Mouse (Mus musculus) liver, embryonic 16.5 days (tissue): ENCODE results near the gene Rab11fip3. TPM values are rescaled to one million over a fixed set of nuclear protein-coding genes. Genes with fewer than 3 reads are reported as not detected.

Source experiments
- ATAC-seq: fragments of 200-750 bp; cut with Nextera tagmentation; 2 replicates; pipeline ENCODE4 v1.8.0; 2017; ENCODE audit warnings: low read depth, mild to moderate bottlenecking, moderate number of reproducible peaks, moderate library complexity
- H3K27ac ChIP-seq: fragments of 300-500 bp; sonication (generic); 2 replicates; pipeline ENCODE4 v1.5.1; 2014; ENCODE audit warnings: mild to moderate bottlenecking, low read length
- H3K27me3 ChIP-seq: fragments of 300-500 bp; sonication (generic); 2 replicates; pipeline ENCODE4 v1.6.1; 2014; ENCODE audit warnings: low read depth, low read length, mixed read lengths; ENCODE audit not compliant: control insufficient read depth, insufficient read depth
- H3K36me3 ChIP-seq: fragments of 300-500 bp; sonication (generic); 2 replicates; pipeline ENCODE4 v1.6.1; 2014; ENCODE audit warnings: mild to moderate bottlenecking; ENCODE audit not compliant: control insufficient read depth, insufficient read depth
- H3K4me1 ChIP-seq: fragments of 300-500 bp; sonication (generic); 2 replicates; pipeline ENCODE4 v1.6.1; 2014; ENCODE audit warnings: low read depth, low read length, mixed read lengths; ENCODE audit not compliant: control insufficient read depth
- H3K4me2 ChIP-seq: fragments of 300-500 bp; sonication (generic); 2 replicates; pipeline ENCODE4 v1.6.1; 2014; ENCODE audit warnings: low read depth, low read length, mixed read lengths
- H3K4me3 ChIP-seq: fragments of 300-500 bp; sonication (generic); 2 replicates; pipeline ENCODE4 v1.5.1; 2014; ENCODE audit warnings: low read depth, mild to moderate bottlenecking, low read length
- H3K9ac ChIP-seq: fragments of 300-500 bp; sonication (generic); 2 replicates; pipeline ENCODE4 v1.6.1; 2014; ENCODE audit warnings: low read depth, low read length
- H3K9me3 ChIP-seq: fragments of 300-500 bp; sonication (generic); replicated peaks from 2 replicates; pipeline ENCODE4 v1.6.1; 2016; ENCODE audit warnings: low read length; ENCODE audit not compliant: control insufficient read depth
- WGBS: fragments of 180-500 bp; shearing (Covaris S2); extraction: QIAGEN DNeasy Blood & Tissue Kit; methylation state at CpG from one replicate; pipeline ENCODE4 v1.1.7; 2014; ENCODE audit not compliant: insufficient replicate concordance; 5-methylcytosine and 5-hydroxymethylcytosine counted together
- polyA plus RNA-seq: library from polyadenylated mRNA; unstranded; fragments of >200 nt; fragmentation: Nextera tagmentation; extraction: Ambion mirVana; gene quantifications from 2 replicates; pipeline ENCODE4 v1.2.1, GENCODE M21; 2015

Rab11fip3 gene
- polyA plus RNA-seq, 1 experiment from 2014 or later = 1.7 TPM

- 3% methylated on average over 58 of the region's 58 CpGs for WGBS
- Histone ChIP-seq H3K9ac (peak within 1 kb of the TSS; percentile 24; the same call in 1 of the 2 replicates), H3K27ac (no peak within 1 kb of the TSS), H3K4me3 (peak within 1 kb of the TSS; percentile 52), H3K36me3 (no peaks in the 10 kb centered on the region), H3K4me1 (peaks cover 33% of the 10 kb centered on the region), H3K4me2 (peak within 1 kb of the TSS; percentile 74), H3K9me3 (no peaks in the 10 kb centered on the region), H3K27me3 (peaks cover 42% of the 10 kb centered on the region)
- no peak for ATAC-seq
These were observed 117.3 kb downstream of the Rab11fip3 start, which contains the start of gene A930017K11Rik for GRCm38 (mm10) chr17:25951803-25952623. TSS of gene A930017K11Rik (minus strand) at chr17:25952565.

DNA sequence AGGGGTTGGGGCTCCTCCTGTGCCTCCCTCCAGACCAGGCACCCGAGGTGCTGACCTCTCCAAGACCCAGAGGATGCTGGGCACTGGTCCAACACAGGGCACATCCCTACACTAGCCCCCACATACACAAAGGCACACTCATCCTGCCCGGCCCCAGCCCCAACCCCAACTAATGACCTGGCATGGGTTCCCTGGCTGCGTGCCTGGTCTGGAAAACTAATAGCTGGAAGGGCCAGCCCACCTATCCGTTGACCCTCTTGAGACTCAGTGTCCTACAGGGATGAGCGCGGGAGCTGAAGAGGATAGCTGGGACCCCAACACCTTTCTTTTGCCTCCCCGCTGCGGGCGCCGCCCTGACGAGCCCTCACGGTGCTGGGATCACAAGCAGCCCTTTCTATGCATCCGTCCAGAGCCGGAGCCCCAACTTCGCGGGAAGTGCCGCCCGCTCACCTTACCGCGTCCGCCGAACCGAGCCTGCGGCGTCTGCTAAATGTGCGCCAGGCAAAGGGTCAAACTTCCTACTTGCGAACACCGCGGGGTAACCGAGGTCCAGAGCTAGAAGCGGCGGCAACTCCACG is 118.0 kb downstream of the Rab11fip3 start:
- peaks cover 40% of the 10 kb centered on the region for H3K4me1 ChIP-seq
- H3K9ac ChIP-seq = 0 out of 2 replicates have a peak overlapping the region, but pooled peaks have one; percentile 8
- H3K36me3 ChIP-seq = no peaks in the 10 kb centered on the region
- H3K9me3 ChIP-seq = no peaks in the 10 kb centered on the region
- peak overlapping the region; percentile 74 for H3K4me2 ChIP-seq
- WGBS = under 1% methylated on average over 33 of the region's 33 CpGs
- ATAC-seq = no peak
- peaks cover 42% of the 10 kb centered on the region for H3K27me3 ChIP-seq
- H3K27ac ChIP-seq = no peak overlapping the region
- H3K4me3 ChIP-seq = peak overlapping the region; percentile 52

GRCm38 (mm10) chr17:25950706-25951105 is 118.6 kb downstream of the Rab11fip3 start:
- no peak; the same call in 1 of the 2 replicates for ATAC-seq
- H3K27me3 ChIP-seq = peaks cover 42% of the 10 kb centered on the region
- no peaks in the 10 kb centered on the region for H3K9me3 ChIP-seq
- 0% methylated on average over 2 of the region's 3 CpGs for WGBS
- H3K4me1 ChIP-seq = peaks cover 46% of the 10 kb centered on the region
- no peak overlapping the region for H3K27ac ChIP-seq
- H3K36me3 ChIP-seq = no peaks in the 10 kb centered on the region
- no peak overlapping the region for H3K4me3 ChIP-seq
- no peak overlapping the region for H3K9ac ChIP-seq
- peak overlapping the region; percentile 74; the same call in 1 of the 2 replicates for H3K4me2 ChIP-seq

DNA sequence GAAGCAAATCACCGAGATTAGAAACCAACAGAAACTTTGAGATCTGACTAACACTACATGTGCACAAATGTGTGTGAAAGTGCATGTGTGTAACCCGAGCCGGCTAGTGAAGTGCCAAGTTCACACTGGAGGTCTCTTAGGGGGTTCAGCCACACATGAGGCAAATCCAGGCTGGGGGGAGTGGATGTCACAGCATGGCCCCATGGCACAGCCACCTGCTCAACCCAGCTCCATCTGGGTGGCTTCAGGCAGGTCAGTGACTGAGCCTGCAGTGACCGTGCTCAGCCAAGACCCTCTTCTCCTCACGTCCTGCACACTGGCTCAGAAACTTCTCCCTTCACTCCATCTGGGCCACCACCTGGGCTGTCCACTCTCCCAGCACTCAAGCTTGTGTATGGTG is 119.4 kb downstream of the Rab11fip3 start:
- Histone ChIP-seq H3K9me3 (no peaks in the 10 kb centered on the region), H3K27me3 (peaks cover 42% of the 10 kb centered on the region)
- WGBS = 71% methylated on average over 5 of the region's 5 CpGs

DNA sequence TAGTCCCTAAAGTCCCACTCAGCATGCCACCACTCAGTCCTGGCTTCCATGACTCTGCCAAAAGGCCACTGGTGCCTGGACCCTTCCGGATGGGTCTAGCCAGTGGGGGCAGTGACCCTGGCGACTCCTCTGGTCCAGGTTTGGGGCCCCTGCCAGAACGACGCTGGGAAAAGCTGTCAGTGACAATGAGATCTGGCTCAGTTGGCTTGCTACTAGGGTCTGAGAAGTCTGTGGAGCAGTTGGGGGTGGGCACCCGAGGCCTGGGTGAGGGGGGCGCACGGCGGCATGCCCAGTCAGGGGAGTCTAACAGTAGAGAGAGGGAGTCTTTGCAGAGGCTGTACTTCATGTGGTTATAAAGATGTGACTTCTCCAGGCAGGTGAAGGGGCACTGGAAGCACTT is 121.3 kb downstream of the Rab11fip3 start:
- 66% methylated on average over 8 of the region's 8 CpGs for WGBS

More for the DNA sequence above, 119.4 kb downstream of the Rab11fip3 start:
- Histone ChIP-seq H3K9ac (no peak overlapping the region), H3K4me2 (no peak overlapping the region), H3K36me3 (no peaks in the 10 kb centered on the region), H3K4me3 (no peak overlapping the region), H3K4me1 (peaks cover 53% of the 10 kb centered on the region), H3K27ac (no peak overlapping the region)
- no peak for ATAC-seq

GRCm38 (mm10) chr17:25947576-25947975 is 121.8 kb downstream of the Rab11fip3 start:
- peak overlapping the region; percentile 30 for H3K4me2 ChIP-seq
- 43% methylated on average over 4 of the region's 4 CpGs for WGBS
- H3K4me1 ChIP-seq = peaks cover 72% of the 10 kb centered on the region
- no peak for ATAC-seq
- H3K4me3 ChIP-seq = no peak overlapping the region
- peak overlapping the region; percentile 66 for H3K9ac ChIP-seq
- H3K36me3 ChIP-seq = no peaks in the 10 kb centered on the region
- H3K9me3 ChIP-seq = no peaks in the 10 kb centered on the region
- peak overlapping the region; percentile 99 for H3K27ac ChIP-seq
- H3K27me3 ChIP-seq = peaks cover 31% of the 10 kb centered on the region

More for the DNA sequence above, 121.3 kb downstream of the Rab11fip3 start:
- Histone ChIP-seq H3K9ac (peak overlapping the region; percentile 66), H3K4me1 (peaks cover 71% of the 10 kb centered on the region), H3K27ac (peak overlapping the region; percentile 99), H3K9me3 (no peaks in the 10 kb centered on the region), H3K27me3 (peaks cover 36% of the 10 kb centered on the region), H3K36me3 (no peaks in the 10 kb centered on the region), H3K4me3 (no peak overlapping the region), H3K4me2 (peak overlapping the region; percentile 30)
- no peak for ATAC-seq

DNA sequence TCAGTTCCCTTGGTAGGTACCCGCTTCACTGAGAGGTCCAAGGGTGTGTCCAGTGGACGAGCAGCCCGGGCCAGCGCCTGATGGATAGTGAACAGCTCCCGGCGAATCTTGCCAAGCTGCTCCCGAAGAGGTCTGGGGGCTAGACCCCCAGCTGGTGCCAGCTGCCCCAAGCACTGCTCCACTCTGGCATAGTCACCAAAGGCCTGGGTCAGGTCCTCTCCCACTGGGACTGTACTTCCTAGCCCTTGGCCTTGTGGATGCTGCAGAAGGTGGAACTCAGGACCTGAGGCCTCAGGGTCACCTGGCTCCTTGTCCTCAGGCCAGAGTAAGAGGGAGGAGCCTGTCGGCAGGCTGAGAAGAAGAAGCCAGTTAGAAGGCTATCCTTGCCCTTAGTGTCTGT is 122.5 kb downstream of the Rab11fip3 start:
- Histone ChIP-seq H3K4me2 (peak overlapping the region; percentile 54), H3K27me3 (peaks cover 24% of the 10 kb centered on the region), H3K27ac (peak overlapping the region; percentile 99), H3K4me1 (peaks cover 68% of the 10 kb centered on the region), H3K4me3 (peak overlapping the region; percentile 9), H3K9ac (peak overlapping the region; percentile 66), H3K36me3 (no peaks in the 10 kb centered on the region), H3K9me3 (no peaks in the 10 kb centered on the region)
- WGBS = 86% methylated on average over 8 of the region's 8 CpGs
- ATAC-seq = no peak

DNA sequence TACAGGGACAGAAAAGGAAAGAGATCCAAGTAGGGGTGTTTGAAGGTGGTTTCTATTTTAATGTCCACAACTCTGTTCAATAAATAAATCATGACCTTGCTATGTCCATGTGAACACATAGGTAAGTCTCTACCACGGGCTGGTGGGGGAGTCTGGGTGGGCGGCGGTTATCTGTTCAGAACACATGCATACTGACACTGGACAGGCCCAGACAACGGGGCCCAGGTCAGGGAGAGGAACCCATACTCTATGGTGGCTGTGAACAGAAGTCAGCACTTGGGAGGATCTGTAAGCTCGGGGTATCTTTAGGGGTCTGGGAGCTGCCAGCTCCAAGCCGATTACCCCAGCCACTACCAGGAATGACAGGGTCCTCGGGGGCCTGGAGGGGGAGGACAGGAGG is 123.0 kb downstream of the Rab11fip3 start:
- 38% methylated on average over 7 of the region's 7 CpGs for WGBS

More for the DNA sequence above, 123.0 kb downstream of the Rab11fip3 start:
- no peaks in the 10 kb centered on the region for H3K36me3 ChIP-seq
- peaks cover 19% of the 10 kb centered on the region for H3K27me3 ChIP-seq
- ATAC-seq = peak; percentile 20
- H3K4me2 ChIP-seq = peak overlapping the region; percentile 54
- no peaks in the 10 kb centered on the region for H3K9me3 ChIP-seq
- peaks cover 63% of the 10 kb centered on the region for H3K4me1 ChIP-seq
- H3K27ac ChIP-seq = peak overlapping the region; percentile 99
- peak overlapping the region; percentile 66 for H3K9ac ChIP-seq
- H3K4me3 ChIP-seq = peak overlapping the region; percentile 9
